Mouse (Mus musculus) left cerebral cortex, adult 18-20 months (tissue): ENCODE data around the gene Tmem50b. TPM values are rescaled to one million over a fixed set of nuclear protein-coding genes. Genes with fewer than 3 reads are reported as not detected.
A peak's percentile ranks its signal among the peaks of the same experiment; 100 is the strongest.
"Not testable (repeated sequence)": the region's sequence is repeated elsewhere in the genome, so short reads cannot be mapped to it uniquely, and the experiment has no call there.

Experiments used
- DNase-seq, 2 experiments: peaks; one replicate each; pipeline ENCODE4 v3.0.0; 2021 to 2022; ENCODE audit warnings: low spot score in 2 of 2, mixed read lengths in 1 of 2
- long read RNA-seq, 2 experiments: library from polyadenylated mRNA; stranded (forward); transcript quantifications; one replicate each; pipeline ENCODE4 v2.0.0; 2021
- total RNA-seq, 2 experiments: library from RNA; stranded (reverse); gene quantifications; 2 replicates each; pipeline ENCODE4 v1.2.3; 2021

The Tmem50b gene
- total RNA-seq: 10 to 100 TPM; 87.7 to 92.8 TPM
- long read RNA-seq, experiment 1, transcript Tmem50b-201 (7 exons, 2,347 nt): major isoform, 153 of 171 reads
- long read RNA-seq, experiment 1, partial matches to known transcripts: 4 of 171 reads
- long read RNA-seq, experiment 1, other reads (novel, unspliced or antisense): 14 of 171 reads
- long read RNA-seq, experiment 2, transcript Tmem50b-201 (7 exons, 2,347 nt): major isoform, 114 of 131 reads
- long read RNA-seq, experiment 2, partial matches to known transcripts: 7 of 131 reads
- long read RNA-seq, experiment 2, other reads (novel, unspliced or antisense): 10 of 131 reads

DNA sequence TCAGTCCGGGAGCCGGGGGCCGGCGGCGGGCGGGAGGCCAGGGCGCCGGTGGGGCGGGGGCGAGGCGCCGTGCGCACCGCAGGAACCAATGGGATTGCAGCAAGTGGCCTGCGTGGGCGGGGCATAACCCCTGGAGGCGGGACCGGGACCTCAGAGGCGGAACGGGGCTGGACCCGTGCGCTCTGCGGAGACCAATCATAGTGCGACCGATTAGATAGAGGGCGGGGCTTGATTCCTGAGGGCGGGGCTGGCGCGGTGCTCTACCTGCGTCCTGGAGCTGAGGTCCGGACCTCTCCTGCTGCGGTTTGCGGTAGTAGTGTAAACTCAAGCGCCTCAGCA is at the start of gene Tmem50b:
Tmem50b (minus strand) TSS at position 129 of the 339 bp plus-strand sequence.
- DNase-seq: peak; percentile 99 to 100

DNA sequence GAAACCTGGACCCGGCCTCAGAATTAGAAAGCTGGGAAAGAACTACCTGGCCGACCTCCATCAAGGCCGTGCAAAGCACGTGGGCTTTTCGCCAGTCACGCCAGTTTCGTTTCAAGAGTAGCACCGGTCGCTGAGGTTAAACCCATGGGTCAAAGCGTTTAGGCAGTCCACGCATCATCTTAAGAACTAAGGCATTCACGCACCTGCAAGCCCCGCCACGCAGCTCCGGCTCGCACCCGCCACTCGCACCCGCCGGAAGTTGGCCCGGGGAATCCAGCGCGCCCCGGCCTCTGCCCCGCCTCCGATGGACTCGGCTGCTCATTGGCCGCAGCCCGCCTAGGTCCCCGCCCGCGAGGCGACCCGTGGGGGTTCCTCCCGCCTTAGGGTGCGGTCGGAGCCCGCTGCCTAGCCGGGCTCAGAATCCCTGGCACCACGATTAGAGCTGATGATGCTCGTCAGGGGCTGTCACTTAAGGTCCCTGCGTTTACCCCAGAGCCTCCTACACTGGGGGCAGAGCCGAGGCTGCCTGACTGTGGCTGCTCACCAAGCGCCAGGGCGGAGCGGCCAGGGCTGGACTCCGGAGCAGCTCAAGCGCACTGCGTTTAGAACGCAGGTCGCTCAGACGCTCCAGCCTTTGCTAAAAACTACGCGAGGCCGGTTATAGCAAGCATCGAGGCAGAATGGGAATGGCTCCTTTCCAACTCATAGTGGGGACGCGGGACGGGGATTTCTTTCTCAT is 49.2 kb upstream of the Tmem50b start, which contains the start of gene Gart:
Gart (minus strand) TSS at position 272 of the 739 bp plus-strand sequence.
- peak; percentile 93 for DNase-seq

DNA sequence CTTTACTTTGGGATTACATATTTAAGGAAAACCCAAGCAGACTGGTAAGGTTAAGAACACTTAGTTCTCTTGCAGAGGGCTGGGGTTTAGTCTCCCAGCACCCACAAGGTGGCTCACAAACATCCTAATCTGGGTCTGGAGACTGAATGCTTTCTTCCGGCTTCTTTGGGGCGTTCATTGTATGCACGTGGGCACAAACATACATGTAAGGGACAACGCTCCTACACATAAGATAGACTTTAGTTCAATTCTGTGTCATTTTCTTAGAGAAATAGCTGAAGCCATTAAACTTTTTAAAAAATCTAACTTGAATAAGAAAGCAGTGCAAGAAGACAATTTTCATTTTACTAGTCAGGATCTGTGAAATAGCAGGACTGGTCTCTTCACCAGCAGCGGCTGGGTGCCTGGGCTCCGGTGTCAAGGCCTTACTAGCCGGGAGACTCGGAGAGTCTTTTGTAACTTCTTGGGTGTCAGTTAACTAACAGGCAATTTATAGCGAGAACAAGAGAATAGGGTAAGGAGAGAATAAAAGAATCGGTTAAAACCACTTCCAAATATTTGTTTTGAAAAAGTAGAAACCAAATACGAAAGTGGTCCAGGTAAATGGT is 48.5 kb upstream of the Tmem50b start:
- no peak for DNase-seq

DNA sequence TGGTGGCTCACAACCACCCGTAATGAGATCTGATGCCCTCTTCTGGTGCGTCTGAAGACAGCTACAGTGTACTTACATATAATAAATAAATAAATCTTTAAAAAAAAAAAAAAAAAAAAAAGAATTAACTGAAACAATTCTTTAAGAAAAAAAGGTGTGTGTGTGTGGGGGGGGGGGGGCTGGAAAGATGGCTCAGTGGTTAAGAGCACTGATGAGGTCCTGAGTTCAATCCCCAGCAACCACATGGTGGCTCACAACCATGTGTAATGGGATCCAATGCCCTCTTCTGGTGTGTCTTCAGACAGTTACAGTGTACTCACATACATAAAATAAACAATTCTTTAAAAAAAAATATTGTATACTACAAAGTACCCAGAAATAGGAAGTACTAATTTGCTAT is 47.8 kb upstream of the Tmem50b start:
- not testable (repeated sequence) for DNase-seq

DNA sequence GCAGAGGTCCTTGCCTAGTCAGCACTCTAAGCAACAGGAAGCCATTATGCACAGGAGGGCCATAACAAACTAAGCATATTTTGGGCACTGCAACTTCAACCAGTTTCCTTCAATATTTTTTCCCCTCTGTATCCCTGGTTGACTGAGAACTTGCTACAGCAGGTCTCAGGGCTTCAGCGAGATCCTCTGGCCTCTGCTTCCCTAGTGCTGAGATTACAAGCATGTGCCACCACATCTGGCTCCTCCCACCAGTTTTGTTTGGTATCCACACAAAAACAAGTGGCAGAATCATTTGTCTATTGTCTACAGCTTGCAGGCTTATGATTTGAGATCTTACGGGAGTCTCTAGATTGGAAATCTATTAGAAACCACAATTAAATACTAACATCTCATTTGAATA is 47.3 kb upstream of the Tmem50b start:
- DNase-seq: no peak

DNA sequence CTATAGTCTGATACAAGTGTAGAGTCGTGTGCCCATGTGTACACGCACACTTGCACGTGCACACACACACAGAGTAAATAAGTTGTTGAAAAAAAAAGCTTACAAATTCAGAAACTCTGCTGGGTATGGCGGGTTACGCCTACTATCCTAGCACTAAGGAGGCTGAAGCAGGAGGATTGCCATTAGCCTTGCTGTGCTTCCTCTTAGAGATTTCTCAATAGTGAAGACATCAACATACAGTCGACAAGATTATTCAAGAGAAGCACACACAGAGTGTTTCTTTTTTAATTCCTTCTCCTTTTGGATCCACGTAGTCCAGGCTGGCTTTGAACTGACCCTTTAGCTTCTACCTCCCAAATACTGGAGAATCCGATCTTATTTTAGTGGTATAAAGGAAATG is 42.6 kb upstream of the Tmem50b start:
- no peak for DNase-seq

DNA sequence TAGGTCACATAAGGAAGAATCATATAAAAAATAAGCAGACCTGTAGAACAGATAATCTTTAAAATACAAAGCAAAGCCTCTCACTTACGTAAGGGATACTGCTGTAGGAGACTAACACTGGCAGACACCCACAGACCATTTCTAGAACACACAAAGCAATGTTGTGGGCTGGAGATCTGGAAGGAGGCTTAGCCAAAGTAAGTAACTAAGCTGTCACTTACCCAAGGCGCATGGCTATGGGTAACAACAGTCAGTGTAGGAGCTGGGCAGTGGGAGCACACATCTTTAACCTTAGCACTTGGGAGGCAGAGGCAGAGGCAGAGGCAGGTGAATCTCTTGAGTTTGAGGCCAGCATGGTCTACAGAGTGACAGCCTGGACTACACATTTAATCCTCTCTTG is 42.0 kb upstream of the Tmem50b start:
- peak; percentile 34 to 57 for DNase-seq

DNA sequence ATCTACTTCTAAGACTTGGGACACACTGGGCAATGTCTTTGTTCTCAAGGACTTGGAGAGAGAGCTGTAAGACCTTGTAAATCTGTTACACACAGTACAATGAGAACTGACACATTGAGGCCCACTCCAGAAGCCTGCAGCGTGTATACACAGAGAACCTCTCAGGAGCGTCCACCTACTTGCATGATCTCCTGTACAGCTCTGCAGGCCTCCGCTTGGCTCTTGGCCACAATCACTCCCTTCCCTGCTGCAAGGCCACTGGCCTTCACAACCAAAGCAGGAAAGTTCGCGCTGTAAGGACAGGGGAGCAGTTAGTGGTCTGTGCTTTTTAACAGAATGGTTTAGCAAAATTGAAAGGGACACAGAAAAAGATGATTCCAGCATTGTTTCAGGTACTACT is 41.6 kb upstream of the Tmem50b start:
- no peak for DNase-seq

DNA sequence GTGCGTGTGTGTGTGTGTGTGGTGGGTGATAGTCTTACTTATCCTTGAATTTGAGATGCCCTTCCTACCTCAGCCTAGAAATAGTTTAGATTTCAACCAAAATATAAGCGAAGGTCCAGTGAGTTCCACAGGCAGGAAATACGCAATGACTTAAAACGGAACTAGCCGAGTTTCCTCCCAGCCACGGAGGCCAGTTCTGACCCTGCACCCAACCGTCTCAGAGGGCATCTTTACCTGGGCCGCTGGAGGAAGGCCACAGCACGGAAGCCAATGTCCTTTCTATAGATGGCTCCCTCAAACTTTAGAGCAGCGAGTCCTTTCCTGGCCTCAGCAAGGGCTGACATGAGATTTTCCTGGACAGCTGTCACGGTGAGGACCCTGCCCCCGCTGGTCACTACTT is 36.0 kb upstream of the Tmem50b start:
- DNase-seq: no peak

DNA sequence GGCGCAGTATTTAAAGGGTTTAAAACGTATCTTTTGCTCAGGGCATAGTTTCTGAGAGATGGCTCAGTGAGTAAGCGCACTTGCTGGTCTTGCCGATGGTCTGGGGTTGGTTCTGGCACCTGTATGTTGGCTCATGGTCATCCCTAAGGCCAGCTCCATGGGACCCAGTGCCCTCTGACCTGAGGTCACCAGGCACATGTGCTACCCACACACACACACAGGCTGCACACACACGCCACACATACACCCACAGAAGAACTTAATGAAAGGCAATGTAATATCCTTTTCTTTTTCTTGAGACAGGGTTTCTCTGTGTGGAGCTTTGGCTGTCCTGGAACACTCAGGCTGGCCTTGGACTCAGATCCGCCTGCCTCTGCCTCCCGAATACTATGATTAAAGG is 35.3 kb upstream of the Tmem50b start:
- DNase-seq: no peak

DNA sequence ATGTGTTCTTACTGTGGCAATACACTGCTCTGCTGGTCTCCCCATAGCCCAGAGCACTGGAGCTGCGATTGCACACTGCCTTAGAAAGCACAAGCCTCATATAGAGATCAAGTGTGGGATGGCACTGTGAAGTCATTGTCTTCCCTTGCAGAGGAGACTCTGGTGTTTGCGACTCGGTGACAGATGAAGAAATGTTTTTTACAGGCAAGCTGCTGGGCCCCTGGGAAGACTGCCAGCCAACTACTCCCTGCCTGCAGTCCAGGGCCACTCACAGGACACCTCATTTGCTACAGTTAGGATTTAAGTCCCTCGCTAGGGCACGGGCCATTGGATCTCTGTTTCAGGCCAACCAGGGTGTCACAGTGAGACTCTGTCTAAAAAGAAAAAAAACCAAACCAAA is 34.8 kb upstream of the Tmem50b start:
- DNase-seq: peak in 1 of 2 experiments; percentile 42

DNA sequence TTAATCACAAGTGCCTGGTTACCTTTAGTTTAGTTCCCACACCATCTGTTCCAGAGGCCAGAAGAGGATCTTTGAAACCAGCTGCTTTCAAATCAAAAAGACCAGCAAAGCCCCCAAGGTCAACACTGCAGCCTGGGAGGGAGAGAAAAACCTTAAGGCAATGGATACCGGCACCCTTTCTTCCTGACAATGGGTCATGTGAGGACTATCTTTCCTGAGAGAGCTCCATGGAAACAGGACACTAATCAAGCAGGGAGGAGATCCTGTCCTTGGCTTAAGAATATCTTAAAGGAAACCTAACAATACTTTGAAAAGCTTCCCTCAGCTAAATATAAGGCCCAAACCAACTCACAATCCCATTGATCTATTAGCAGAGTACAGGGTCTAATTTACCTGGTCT is 33.0 kb upstream of the Tmem50b start:
- DNase-seq: no peak

DNA sequence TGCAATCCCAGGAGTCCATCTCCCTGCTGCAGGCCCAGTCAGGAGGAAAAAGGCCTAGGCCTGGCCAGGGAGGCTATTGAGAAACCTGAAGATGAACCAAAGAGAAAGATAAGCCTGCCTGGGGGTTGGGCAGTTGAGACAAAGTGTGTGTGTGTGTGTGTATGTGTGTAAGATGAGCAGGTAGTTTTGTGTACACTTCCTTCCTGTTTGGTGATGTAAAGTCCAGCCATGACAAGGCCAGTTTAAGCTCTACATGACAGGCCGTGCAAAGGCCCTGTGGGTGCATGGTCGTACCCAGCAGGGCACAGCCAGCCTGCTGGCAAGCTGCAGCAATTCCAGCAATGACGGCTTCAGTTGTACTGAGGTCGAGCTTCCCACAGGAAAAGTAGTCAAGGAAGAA is 32.1 kb upstream of the Tmem50b start:
- no peak for DNase-seq

DNA sequence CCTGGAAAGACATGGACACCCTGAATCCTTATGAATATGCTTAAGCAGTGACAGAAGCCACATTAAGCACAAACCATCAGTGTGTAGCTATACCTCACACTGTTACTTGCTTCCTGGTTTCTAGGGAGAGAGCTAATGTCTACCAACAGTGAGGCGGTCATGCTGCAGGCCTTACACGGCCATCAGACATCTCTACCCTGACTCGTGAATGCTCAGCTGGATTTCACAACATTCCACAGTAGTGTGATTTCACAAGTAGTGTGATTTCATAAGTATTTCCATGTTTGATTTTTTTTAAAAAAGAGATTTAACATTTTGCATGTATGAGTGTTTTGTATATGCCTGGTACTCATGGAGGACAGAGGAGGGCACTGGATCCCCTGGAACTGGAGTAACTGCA is 31.1 kb upstream of the Tmem50b start:
- no peak for DNase-seq

DNA sequence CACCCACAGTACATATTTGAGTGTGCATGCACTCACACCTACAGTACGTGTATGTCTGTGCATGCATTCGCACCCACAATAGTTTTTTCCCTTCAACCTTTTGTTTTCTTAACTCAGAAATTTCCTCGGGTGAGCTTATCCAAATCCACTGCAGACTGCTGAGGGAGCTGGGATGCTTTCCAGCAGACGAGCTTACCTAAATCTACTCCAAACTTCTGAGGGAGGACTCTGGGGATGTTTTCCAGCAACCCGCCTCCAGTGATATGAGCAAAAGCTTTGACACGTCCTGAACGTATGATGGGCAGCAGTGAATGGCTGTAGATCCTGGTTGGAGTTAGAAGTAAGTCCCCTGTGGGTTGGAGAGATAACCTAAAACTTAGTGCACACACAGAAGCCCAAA is 30.2 kb upstream of the Tmem50b start:
- peak; percentile 26 to 36 for DNase-seq

DNA sequence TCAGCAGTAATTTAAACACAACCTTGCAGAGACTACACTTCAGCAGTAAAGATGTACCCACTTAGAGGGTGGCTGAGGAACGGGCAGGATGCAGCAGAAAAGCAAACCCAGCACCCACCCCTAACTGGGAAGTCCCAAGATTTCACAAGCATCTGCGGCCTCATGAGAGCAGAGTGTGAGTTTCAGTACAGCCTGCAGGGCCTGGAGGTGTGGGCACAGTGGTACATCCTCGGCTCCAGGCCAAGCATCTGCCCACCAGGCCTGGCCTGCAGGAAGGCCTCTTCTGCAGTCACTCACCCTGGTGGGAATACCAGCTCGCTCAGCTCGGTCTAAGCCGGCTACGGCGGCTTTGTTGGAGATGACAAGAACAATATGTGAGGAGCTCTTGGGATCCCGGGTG is 25.5 kb upstream of the Tmem50b start:
- DNase-seq: no peak

DNA sequence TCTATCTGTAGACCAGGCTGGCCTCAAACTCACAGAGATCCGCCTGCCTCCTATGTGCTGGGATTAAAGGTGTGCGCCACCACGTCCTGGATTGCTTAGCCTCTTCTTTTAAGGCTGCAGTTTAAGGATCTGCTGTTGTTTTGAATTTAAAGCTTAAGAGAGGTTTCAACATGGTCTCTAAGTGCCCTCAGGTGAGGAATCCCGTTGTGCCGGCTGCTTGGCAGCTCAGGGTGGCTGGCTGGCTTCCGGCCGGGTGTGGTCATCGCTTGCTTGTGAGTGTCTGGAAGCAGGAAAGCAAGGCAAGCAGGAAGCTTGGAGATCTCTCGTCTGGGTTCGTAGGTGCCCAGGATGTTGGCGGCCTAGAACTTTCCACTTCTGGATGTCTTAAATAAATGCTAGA is 23.4 kb upstream of the Tmem50b start:
- DNase-seq: no peak

DNA sequence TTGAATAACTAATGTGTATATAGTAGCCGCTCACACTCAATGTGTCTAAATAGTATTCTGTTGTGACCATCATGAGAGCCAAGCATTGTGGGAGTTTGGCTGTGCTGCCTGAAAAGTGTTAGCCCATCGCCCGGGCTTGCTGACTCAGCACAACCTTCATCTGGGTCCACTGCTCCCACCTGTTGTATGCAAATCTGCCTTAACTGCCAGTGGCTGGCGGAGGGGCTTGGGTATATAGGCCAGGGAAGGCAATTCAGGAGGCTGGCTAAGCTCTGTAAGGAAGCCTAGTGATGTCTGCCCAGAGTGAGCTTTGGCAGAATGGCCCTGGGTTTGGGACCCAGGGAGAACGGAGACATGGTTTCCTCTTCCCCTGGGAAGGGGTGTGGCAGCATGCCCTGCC is 22.6 kb upstream of the Tmem50b start:
- DNase-seq: no peak

DNA sequence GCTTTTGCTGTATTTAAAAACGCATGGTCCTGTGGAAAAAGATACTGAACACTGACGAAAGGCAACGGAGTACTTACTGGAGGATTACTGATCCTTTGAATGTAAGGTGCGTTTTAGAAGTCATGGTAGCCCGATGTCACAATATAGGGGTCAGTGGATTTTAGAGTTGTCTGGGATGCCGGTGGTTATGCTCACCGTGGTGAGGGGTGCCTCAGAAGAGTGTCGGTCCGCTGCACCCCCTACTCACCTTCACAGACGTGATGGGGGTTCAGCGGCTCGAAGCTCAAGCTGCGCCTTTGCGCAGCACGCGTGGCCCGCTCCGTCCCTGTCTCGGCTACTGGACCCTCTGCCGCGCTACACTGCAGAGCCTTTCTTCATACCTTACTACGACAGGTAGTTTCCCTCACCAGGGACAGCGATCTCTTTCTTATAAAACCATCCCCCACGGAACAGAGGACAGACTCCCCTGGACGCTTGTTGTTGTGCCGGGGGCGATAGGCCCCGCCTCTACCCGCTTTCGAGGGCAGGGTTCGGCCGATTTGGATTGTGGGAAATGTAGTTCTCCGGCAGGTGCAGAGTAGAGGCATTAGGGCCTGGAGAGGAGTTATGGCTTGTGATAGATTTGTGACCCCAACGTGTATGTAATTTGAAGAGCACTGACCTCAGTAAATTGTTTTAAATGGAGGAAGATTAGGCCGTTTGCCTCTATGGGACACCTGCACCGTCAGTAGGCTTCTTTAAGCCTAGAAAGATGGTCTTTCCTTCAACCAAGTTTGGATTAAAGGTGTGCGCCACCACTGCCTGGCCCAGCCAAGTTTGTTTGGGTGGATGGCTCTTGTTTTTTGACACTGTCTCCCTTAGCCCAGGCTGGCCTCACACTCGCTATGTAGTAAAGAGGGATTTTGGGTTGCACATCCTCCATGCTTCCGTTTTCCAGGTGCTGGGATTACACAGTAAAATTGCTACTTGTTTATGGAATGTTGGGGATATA is 21.2 kb upstream of the Tmem50b start, which contains the start of gene Dnajc28:
Dnajc28 (minus strand) TSS at position 516 of the 991 bp plus-strand sequence.
- DNase-seq: peak; percentile 80 to 88

DNA sequence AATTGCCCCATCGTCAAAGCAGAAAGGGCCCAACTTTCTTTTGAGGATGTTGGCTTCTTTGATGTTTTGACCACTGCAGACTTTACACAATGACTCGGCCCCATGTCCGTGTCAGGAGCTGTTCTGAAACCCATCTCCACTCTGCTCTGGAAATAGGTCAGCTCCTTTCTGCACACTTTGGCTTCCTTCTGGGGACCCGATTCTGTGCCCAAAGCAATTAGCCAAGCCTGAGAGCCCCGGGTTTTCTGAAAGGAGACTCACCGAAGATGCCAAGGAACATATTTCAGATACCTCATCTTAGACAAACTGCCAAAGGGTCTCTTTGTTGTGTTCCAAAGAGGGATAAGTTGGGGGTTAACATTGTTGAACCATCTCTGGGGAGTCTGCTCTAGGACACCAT is 17.0 kb upstream of the Tmem50b start:
- DNase-seq: no peak

DNA sequence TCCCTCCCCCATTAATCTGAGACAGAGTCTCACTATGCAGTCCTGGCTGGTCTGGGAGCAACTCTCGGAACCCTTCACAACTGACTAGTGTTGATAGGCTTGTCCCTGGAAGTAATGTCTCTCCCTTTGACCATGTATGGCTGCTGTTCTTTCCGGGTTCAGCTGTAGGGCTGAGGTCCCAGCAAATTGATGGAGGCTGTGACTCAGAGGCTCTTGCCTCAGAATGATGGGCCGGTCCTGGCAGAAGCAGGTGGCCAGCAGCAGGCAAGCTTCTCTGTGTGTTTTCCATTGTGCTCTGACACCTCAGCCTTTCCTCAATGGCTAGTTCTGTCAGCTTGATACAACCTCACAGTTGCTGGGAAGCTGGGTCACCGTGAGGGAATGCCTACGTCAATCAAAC is 14.9 kb upstream of the Tmem50b start:
- DNase-seq: no peak
